Mouse (Mus musculus) cerebellum, postnatal 36 days (tissue): ENCODE measurements around the gene Maats1.
A peak's percentile ranks its signal among the peaks of the same experiment; 100 is the strongest.

ENCODE experiments used
- DNase-seq, 2 experiments: peaks; one replicate each; pipeline ENCODE4 v3.0.0; 2021 to 2022; ENCODE audit warnings: mixed read lengths in 2 of 2

Gene Maats1

GRCm38 (mm10) chr16:38370633-38371374, 28.9 kb upstream of the Maats1 start:
- no peak for DNase-seq

DNA sequence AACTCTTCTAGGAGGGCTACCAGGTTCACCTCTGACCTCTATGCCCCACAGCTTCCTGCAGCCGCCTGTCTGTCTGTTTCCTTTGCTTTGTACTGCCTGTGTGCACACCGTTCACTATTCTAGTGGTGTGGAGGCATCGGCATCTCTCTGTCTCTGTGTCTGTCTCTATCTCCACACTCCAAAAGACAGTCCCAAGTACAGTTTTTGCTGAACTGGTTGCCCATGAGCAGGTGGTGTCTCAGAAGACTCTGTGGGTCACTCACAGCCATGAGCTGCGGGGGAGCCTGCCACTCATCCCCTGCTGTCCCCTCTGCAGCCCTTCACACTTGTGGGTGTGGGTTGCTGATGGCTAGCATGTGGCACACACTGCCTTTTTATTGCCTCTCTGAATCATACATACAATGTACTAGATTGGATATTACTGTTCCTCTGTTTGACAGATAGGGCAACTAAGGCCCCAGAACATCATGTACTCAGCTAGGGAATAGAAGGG, 28.1 kb upstream of the Maats1 start:
- no peak for DNase-seq

DNA sequence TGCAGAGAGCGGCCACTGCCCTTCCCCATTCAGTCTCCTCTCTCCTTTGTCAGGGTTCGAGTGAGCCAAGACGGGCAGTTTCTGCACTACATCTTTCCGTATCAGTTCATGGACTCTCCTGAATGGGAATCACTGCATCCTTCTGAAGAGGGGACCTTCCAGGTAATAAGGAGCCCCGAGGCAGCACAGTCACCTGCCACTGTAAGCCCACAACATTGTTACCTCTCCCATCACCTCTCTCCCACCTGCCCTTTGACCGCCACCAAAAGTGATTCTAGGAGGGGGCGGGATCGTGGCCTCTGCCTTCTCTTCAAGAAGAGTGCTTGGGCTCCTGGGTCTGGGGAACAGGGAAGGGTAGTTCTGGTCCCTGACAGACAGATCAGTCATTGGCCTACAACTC, 27.5 kb upstream of the Maats1 start:
- DNase-seq = no peak

DNA sequence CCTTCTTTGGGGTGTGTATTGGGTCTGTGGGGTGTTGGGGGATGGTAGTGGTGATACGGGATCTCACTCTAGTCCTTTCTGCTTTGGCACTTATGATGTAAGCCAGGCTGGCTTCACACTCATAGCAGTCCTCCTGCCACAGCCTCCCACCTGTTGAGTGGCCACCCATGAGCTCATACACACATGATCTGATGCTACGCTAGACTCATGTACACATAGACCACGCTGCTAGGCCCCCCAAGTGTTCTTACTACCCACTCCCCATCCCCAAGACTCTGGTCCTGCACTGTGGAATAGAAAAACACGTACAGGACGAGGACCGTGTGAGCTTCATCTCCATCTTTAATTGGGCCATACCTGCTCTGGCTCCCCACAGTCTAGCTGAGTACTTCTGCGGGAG, 27.1 kb upstream of the Maats1 start:
- no peak for DNase-seq

- peak; percentile 48 to 58 for DNase-seq
Observed at GRCm38 (mm10) chr16:38368336-38368735, 26.4 kb upstream of the Maats1 start.

DNA sequence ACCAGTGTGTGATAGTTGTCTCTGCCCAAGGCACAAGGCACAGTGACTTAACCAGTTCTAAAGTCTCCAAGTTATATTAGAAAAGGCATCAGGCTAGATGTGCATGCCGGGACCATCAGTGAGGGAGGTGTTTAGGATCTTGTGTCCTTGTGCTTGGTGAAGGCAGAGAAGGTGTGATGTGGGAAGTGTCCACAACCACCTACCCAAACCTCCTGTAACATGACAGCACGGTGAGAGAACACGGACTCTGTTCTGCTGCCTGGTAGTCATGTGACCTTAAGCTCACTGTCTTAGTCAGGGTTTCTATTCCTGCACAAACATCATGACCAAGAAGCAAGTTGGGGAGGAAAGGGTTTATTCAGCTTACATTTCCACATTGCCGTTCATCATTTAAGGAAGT, 24.3 kb upstream of the Maats1 start:
- DNase-seq = no peak

- no peak for DNase-seq
Observed at GRCm38 (mm10) chr16:38365390-38365789, 23.4 kb upstream of the Maats1 start.

DNA sequence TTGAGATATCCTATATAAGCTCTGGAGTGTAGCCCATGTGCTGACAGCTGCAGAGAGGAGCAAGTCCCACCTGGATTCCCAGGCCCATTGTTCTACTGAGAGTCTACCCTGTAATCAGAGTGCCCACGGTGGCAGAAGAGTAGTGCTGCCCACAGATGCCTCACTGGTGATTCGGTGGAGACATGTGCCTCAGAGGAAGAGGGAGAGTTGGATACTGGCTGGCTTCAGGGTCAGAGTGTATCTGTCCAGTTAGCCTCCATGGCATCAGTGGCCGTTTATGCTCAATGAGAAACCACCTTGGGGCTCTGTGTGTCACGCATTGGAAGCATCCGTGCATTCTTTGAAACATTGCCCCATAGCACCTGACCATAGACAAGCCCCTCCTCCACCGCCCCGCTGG, 21.7 kb upstream of the Maats1 start:
- DNase-seq = no peak

DNA sequence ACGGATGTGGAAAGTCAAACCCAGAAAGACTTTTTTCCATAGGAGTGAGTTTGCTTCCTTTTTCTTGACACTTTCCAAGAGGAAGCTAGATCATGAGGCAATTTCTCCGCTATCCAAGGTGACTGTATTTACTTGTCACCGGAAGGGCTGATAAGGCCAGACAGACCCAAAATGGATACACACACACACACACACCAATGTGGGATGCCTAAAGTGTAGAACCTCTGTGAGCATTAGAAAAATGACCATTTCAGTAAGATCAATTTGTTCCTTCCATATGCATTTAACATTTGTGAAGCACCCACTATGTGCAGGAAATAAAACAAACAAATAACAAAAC, 21.3 kb upstream of the Maats1 start:
- no peak for DNase-seq

DNA sequence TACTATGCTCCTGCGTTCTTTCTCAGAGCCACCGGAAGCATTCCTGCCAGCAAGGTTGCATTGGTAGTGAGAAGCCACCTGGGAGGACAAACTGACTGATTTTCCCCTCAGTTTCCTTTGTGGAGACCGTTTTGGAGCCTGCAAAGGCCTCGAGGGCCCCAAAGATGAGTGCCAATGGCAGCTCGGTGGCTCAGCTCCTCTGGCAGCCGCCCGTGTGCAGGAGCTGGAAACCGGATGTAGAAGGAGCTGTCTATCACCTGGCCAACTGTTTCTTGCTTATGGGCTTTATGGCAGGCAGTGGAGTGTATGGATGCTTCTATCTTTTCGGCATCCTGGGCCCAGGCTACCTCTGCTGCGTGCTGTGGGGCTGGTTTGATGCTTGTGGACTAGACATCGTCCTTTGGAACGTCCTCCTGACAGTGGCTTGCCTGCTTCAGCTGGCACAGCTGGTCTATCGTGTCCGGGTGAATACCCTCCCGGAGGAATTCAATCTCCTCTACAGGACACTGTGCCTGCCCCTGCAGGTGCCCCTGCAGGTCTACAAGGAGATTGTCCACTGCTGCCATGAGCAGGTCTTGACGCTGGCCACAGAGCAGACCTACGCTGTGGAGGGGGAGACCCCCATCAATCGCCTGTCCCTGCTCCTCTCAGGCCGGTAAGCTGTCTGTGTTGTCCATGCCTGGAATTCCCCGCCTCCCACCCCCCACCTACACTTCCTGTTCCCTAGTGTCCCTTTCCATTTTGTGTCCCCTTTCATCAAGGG, 20.7 kb upstream of the Maats1 start:
- no peak for DNase-seq

DNA sequence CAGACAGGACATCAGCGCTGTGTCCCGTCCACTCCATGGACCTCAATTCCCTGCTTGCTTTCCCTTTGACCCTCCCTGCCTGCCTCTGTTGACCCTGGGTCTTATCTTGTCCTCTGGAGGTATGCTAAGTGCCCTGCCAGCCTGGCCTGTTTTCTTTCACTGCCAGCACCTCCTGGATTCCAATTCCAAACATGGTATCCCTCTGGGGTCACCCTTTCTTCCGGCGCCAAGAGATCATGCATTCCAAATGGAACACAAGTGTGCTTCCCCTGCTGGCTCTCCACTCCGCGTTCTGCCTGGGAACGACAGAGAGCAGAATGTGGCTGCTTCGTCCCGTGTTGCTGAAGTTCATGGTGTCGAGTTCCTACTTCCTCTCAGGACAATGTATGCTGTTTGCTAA, 20.0 kb upstream of the Maats1 start, which contains the start of gene Popdc2:
Gene Popdc2, plus strand, starts transcription at position 277 of the 400 bp plus-strand sequence.
- DNase-seq = no peak

- no peak for DNase-seq
Observed at GRCm38 (mm10) chr16:38360317-38360716, 18.4 kb upstream of the Maats1 start.

- no peak for DNase-seq
Observed at GRCm38 (mm10) chr16:38359857-38360256, 17.9 kb upstream of the Maats1 start.

DNA sequence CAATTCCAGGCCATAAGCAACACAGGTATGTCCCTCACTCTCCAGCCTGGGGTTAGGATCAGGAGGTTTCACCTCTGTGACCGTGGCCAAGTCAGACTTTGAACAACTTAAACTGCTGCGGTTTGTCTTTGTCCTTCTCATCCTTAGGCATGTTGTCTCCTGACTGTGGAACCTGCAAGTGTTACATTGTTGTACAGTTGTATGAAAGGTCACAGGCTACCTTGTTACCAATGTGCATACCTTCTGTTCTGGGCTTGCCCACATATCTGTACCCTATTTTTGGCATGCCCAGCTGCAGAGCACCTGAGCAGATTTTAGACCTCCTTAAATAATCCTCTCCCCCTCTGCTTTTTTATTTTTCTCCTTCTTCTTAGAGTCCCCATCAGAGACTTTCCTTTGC, 17.3 kb upstream of the Maats1 start:
- DNase-seq = no peak

DNA sequence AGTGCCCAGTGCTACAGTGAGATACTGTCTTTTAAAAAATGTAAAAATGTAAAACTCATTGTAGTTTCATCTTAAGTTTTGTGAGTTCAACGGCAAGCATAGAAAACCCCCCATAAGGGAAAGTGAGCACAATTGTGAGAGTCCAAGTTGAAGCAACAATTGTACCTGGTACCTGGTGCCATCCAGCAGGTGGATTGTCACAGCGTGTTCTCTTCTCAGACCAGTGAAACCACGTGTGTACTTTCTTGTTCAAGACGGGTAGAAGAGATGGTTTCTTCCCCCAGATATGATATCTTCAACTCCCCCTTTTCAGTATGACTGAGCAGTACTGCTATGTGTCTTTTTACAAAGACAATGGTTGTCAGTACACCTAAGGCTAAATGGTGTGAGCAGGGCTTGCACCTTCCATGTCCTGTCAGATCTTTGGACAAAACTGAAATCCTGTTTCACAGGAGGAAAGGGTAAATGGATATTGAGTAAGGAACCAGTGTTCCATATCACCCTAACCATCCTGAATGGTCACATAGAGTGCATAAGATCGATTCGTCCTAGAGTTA, 16.4 kb upstream of the Maats1 start:
- no peak for DNase-seq

- DNase-seq = no peak
Observed at GRCm38 (mm10) chr16:38354185-38354913, 12.4 kb upstream of the Maats1 start.

DNA sequence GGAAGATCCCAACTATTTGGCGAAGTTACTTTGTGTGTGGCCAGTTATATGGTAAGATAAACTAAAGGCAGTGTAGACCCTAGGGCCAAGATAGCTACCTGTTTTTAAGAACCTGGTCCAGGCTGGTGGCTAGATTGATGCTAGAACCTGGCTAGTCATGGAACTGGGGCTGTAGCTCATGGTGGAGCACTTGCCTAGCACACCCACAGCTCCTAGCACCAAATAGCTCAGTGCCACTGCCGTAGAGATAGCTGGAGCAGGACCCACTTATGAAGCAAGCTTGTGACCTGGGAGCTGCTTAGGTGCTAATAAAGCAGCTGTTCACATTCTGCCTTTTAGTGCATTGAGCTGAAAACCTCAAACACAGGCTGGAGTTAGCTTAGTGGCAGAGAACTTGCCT, 11.7 kb upstream of the Maats1 start:
- no peak for DNase-seq

DNA sequence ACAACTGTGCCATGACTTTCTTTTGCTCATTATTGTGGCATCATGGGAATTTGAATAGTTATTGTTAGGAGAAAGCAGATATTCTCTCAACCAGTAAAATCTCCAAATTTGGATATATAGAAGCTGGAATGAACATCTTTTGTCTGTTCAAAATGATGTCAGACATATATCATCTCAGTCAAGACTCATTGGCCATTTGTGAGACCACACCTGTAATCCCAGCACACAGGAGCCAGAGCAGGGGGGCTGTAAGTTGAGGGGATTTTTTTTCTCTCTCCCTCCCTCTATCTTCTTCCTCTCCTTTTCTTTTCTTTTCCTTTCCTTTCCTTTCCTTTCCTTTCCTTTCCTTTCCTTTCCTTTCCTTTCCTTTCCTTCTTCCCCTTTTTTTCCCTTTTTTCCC, 10.9 kb upstream of the Maats1 start:
- DNase-seq = no peak

DNA sequence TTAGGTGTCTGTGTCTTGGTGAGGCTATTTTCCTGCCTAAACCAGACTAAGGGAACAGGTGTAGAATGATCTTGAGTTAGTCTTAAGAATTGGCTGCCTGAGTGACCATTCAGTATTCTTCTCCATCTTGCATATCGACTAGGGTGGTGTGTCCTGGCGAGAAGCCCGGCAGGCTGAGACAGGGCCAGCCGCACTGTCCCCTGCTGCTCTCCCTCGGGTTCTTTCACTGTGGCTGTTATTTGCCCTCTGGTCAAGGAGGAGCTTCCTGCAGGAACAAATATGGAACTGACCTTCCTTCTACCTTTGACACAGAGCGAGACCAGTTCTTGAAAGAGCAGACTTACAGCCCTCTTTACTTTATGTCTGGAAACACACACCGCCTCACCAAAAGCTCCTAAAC, 10.1 kb upstream of the Maats1 start:
- DNase-seq = peak in 1 of 2 experiments; percentile 22

DNA sequence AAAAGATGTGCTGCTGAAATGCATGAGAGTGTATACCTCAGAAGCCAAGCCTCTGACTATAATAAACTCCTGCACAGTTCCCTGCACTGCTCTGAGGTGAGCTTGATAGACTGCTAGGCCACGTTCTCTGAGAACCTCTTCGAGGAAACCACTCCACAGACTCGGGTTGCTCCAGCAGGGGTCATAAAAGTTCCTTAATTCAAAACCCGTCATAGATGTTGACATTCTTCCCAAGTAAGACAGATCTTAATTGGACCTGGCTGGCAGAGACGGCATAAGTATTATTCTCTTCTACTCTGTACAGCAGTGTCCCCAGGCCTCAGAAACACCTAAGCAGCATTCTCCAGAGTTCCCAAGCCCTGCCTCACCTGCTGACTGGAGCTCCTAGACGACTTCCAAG, 9.0 kb upstream of the Maats1 start:
- DNase-seq = no peak

DNA sequence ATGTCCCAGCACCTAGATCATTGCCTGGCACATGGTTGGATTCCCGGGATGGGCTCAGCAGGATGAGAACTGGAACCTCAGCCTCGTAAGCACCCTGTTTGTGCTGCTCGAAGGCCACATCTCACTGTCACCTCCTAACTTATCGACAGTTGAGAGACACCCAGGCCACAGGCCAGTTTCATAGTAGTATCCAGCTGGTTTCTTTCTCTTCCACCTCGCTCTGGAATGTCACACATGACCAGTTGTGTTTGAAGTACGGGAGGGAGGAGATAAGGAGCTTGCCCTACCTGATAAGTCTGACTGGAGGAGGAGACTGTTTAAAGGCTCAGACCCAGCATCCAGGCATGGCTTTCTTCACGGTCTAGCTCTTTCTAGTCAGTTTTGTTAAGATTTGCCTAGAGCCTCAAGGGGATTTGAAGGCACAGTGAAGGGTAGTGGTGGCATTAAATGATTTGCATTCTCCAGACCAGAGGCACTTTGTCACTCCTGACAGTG, 8.5 kb upstream of the Maats1 start:
- DNase-seq = no peak

- no peak for DNase-seq
Observed at GRCm38 (mm10) chr16:38349881-38350280, 7.9 kb upstream of the Maats1 start.

DNA sequence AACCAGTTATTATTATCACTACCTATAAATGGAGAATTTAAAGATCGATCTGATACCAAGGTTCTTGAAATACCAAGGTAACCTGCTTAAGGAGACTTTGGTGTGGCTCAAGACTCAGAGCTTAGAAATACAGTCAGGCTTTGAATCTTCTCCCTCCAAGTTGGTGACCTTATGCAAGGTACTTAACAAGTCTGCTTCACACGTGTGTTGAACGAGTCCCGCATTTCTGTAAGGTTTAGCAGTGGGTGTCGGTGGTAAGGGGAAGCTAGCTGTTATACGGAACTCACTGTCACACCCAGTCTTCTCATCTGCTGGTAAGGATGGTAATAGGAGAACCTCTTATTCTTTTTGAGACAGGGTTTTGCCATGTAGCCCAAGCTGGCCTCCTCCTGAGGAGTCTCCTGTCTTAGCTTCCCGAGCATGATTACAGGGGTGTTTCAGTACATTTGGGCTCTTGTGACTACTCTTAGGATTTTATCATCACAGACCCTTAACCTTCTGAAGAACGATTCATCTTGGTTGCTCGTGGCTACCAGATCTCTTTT, 6.3 kb upstream of the Maats1 start:
- no peak for DNase-seq
